Mouse (Mus musculus) gastrocnemius, postnatal 36 days (tissue): ENCODE data around the gene Kcnj8. TPM values are rescaled to one million over a fixed set of nuclear protein-coding genes. Genes with fewer than 3 reads are reported as not detected.
"Not testable (repeated sequence)": the region's sequence is repeated elsewhere in the genome, so short reads cannot be mapped to it uniquely, and the experiment has no call there.

ENCODE experiments used
- DNase-seq, 2 experiments: peaks; one replicate each; pipeline ENCODE4 v3.0.0; 2022
- intact Hi-C: fragments of 180-260 bp; cut with DNase I; formaldehyde crosslinking; loops from one replicate; pipeline ENCODE4 v1.15.1; 2025
- total RNA-seq, 2 experiments: library from RNA; stranded (reverse); gene quantifications; 2 replicates each; pipeline ENCODE4 v1.2.3; 2021

Gene Kcnj8
- total RNA-seq, 2 experiments from 2014 or later = 6.4 to 10.8 TPM

- intact Hi-C loops = loop anchor here (5.0 kb wide), 1 partner anchor 38 kb away; no protein-coding TSS in a partner anchor
- not testable (repeated sequence) for DNase-seq
These were observed 56.0 kb downstream of the Kcnj8 start for GRCm38 (mm10) chr6:142515379-142515778.

GRCm38 (mm10) chr6:142514912-142515311, 56.5 kb downstream of the Kcnj8 start:
- intact Hi-C loops = loop anchor here (5.0 kb wide), 1 partner anchor 38 kb away; no protein-coding TSS in a partner anchor
- DNase-seq = no peak

Other genes with a start within 250 kb of the Kcnj8 start
- gene Slco1a5, start 248.6 kb downstream of the Kcnj8 start, total RNA-seq = not detected
- gene Pyroxd1, start 226.0 kb downstream of the Kcnj8 start, total RNA-seq = 1 to 10 TPM; 8.0 to 8.3 TPM
- 1 to 10 TPM; 4.8 to 6.2 TPM for gene Recql, start 184.5 kb downstream of the Kcnj8 start, total RNA-seq
- 10 to 100 TPM; 14.2 to 16.9 TPM for gene Golt1b, start 184.4 kb downstream of the Kcnj8 start, total RNA-seq
- not detected for gene Spx, start 158.2 kb downstream of the Kcnj8 start, total RNA-seq
- gene Gys2, start 98.5 kb downstream of the Kcnj8 start, total RNA-seq = under 1 TPM in 1 of 2 experiments, not detected in 1; 0.76 TPM
- 100 to 1,000 TPM; 236 to 395 TPM for gene Ldhb, start 63.7 kb downstream of the Kcnj8 start, total RNA-seq
- gene Abcc9, start 130.7 kb upstream of the Kcnj8 start, total RNA-seq = 100 to 1,000 TPM; 124 to 126 TPM
- gene Cmas, start 185.1 kb upstream of the Kcnj8 start, total RNA-seq = 10 to 100 TPM; 26.9 to 27.2 TPM
- gene Sult6b2, start 232.9 kb upstream of the Kcnj8 start, total RNA-seq = not detected